Mouse (Mus musculus) spleen, postnatal 4 days (tissue): ENCODE measurements at regions not wholly inside any gene's neighbourhood (a gene's known extent, or its start where the extent isn't known, plus 50 kb on each side); places are given as distances from the start of the nearest gene placed in this dataset.
A peak's percentile ranks its signal among the peaks of the same experiment; 100 is the strongest.

Experiments used
- DNase-seq, 2 experiments: peaks; one replicate each; pipeline ENCODE4 v3.0.0; 2022; ENCODE audit warnings: low spot score in 2 of 2

- no peak for DNase-seq
Measured at GRCm38 (mm10) chr13:53800978-53801377, 254.5 kb downstream of the Drd1 start.

DNA sequence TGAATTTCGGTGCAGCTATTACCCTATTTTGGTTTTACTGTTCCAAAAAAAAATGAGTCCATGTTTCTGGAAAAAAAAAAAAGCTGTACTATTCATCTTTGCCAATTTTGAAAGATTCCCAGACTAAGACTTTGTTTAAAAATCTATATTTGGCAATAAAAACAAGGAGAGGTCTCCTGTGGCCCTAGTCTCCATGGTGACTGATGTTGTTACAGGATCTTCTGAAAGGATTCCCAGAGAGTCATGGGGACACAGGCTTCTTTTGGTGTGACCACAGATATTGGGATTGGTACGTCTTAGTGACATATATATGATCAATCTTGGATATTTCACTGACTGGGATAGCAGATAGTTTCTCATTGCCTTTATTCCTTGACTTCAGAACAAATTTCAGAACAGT, 266.7 kb downstream of the Drd1 start:
- DNase-seq, result no peak

GRCm38 (mm10) chr13:53783492-53783891, 272.0 kb downstream of the Drd1 start:
- peak; percentile 31 to 71 for DNase-seq

DNA sequence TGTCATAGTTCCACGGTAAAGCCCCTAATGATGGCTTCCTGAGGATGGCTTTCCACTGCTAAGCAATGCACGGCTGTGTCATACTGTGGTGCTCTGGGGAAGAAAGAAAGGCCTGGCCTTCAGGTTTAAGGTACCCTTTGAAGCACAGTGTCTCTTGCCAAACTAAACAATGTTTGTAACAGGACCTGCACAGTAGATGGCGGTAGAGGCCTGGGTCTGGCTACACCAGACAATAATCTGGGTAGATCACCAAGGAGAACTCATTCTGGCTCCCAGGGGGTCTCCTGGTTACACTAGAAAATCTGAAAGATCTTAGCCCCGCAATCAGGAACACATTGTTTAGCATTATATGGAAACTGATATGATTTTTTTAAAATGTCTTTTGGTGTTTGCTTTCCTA, 276.4 kb downstream of the Drd1 start:
- no peak for DNase-seq

DNA sequence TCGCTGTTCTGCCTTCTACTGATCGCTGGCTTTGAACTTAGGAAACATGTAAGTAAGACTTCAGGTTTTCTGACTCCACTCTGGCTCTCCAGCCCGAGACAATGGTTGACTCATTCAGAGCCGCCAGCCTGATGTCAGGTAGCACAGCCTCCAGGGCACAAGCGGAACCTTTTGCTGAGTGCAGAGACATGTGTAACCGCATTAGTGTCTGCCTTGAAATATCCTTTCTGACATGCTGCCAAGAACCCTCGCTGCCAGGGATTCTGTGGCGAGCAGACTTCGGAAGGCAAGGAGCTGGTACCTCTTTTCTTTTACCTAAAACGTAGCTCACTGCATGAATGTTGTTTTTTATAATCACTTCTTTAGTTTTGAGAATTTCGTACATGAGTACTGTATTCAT, 279.1 kb downstream of the Drd1 start:
- no peak for DNase-seq

GRCm38 (mm10) chr13:53775687-53776086, 279.8 kb downstream of the Drd1 start:
- no peak for DNase-seq

DNA sequence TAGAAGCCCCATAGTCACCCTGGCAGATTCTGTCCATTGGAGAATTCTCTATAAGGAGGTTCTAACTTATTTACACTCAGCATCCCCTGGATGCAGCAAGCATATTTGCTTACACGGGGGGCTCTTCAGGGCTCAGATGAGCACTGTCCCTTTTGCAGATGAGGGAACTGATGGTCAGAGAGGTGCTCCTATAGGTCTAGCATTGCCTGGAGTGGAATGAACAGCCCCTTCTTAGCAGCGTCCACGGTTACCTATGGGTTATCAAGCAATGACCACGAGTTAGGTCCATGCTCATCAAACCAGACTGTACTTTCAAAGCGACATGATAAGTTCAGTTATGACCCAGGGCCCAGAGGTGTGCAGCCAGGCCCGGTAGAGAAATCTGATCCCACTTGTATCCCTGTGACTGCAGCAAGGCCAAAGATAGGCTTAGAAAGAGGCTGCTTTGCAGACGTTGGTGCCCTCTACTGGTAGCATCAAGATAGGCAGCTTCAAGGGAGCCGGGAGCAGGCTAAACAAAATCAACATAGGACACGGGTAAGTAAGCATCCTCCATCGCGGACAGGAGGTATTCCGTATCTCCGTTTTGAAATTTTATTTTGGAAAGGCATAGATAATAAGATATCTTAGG, 290.8 kb downstream of the Drd1 start:
- no peak for DNase-seq

DNA sequence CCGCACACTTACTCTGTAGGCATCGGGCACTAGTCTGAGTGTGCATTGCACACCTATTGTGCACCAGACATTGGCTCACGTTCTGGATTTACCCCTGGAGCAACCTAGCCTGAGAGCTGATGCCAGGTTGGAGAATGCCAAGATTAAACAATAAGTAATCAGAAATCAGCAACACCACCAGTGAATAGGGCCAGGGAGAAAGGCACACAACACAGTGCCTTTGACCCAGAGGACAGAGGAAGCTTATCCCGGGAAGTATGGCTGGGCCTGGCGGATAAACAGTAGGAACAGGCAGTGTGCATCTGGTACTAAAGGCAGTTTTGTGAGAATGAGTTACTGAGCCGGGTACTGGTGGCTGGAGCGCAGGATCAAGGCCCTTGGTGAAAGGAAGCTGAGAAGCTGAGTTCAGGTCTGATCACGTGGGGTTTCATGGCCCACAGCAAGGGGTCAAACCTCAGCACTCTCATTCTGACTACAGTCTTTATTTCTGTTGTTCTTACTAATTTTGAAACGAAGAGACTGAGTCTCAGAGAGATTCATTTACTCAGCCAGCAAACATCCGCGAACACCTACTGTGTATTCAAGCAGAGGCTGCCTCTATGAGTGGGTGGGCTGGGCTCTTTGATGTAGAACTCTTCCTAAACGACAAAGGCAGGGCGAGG, 284.8 kb upstream of the Msx2 start:
- DNase-seq, result no peak

GRCm38 (mm10) chr13:53756970-53757530, 284.2 kb upstream of the Msx2 start:
- DNase-seq, result no peak

DNA sequence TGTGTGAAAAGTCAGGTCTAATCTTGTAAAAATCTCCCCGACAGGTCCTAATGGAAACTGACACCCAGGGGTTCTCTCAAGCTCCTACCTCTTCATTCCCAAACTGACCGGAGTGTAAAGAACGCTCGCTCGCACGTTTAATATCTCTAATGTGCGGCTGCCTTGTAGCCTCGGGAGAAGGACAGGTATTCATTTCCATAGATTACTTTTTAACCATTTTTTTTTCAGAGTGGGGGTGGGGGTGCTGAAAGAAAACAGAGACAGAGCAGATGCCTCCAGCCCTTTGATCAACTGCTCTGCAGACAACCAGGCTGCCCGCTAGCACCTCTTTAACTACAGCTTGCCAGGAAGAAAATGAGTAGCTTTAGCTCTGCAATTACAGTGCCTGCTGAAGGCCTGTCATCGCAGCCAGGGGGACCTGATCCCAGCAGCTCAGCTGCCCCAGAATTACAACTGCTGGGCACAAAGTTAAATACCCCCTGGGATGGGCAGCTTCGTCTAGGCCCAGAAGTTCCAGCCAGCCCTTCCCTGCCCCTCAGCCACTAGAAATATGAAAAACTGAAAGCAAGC, 282.3 kb upstream of the Msx2 start:
- DNase-seq, result no peak

DNA sequence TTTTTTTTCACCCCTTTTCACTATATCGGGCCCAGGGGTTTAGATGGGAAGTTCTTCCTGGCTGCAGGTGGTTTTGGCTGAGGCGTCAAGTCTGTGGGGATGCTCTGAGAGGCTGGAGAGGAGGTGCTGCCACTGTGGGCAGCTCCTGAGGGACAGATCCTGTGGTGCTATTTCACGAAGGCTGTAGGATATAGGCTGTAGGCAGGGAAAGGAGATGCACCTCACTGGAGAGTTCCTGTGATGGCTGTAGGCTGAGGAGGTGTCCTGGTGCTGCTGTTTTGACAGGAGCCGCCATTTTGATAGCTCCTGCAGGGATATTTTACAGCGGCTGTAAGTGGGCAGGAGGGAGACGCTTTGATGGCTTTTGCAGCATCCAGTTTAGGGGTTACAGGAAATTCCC, 280.2 kb upstream of the Msx2 start:
- DNase-seq, result no peak

DNA sequence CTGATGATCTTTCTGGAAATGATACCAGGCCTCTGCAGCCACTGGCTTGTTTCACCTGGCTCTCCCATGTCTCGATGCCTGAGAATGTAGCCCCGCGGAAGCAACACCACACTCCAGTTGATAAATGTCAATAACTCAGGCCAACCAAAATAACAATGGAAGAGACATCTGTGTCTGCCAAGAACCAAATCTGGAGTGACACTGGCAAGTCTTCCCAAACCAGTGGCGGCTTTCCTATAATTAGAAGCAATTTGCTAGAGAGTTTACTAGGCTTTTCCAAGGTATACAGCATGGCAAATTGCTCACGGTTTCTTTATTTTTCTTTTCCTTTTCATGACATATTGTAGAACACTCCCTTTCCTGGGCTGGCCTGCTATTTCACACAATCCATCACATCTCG, 268.1 kb upstream of the Msx2 start:
- DNase-seq, result no peak

- no peak for DNase-seq
Measured at GRCm38 (mm10) chr13:53739127-53739526, 266.3 kb upstream of the Msx2 start.

DNA sequence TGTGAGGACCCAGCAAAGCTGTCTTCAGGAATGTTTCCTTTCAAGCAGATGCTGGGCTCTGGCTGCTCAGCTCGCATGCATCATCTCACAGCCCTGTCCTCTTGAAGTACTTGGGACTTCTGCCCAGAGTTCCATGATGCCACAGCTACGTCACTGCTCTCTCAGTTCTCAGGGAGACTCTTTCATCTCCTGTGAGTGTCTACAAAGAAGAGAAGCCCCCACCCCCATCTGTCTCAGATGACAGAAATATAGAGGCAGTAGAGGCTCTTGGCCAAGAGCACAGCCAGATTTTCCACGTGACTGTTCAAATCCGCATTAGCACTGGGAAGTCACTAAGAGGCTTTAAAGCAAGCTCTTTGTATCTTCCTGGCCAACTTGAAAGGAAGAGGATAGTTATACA, 262.1 kb upstream of the Msx2 start:
- DNase-seq, result no peak

DNA sequence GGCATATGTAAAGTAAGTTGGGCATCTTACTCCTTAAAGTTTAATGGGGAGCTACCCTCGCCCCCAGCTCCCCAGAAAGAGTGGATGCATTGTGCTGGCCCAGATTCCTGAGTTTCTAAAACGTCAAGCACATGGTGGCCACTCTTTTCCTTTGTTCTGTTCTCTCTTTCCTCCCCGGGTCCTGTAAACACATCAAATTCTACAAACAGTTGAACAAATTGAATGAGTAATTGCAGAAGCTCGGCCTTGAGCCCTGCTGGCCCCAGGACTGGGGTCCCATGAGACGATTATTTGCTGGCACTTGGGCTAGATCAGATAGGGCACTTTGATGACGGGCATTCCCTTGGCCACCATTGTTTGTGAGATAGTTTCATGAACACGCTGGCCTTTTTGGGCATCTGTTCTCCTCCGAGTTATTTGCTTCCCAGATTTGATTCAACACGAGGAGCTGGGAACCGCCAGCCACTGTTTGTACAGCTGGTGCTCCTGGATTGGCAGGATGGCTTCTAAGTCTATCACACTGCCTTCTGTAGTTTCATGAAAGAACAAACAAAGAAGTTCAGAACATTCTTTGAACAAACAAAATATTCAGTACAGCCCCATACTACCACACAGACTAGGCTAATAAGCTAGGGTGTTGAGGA, 257.5 kb upstream of the Msx2 start:
- DNase-seq, result no peak

- no peak for DNase-seq
Measured at GRCm38 (mm10) chr13:53729848-53730247, 257.0 kb upstream of the Msx2 start.

GRCm38 (mm10) chr13:53726031-53726430, 253.2 kb upstream of the Msx2 start:
- DNase-seq, result no peak

- no peak for DNase-seq
Measured at GRCm38 (mm10) chr13:53722881-53723280, 250.0 kb upstream of the Msx2 start.

- no peak for DNase-seq
Measured at GRCm38 (mm10) chr13:53721038-53721463, 248.2 kb upstream of the Msx2 start.

- no peak for DNase-seq
Measured at GRCm38 (mm10) chr13:53717582-53717981, 244.7 kb upstream of the Msx2 start.

DNA sequence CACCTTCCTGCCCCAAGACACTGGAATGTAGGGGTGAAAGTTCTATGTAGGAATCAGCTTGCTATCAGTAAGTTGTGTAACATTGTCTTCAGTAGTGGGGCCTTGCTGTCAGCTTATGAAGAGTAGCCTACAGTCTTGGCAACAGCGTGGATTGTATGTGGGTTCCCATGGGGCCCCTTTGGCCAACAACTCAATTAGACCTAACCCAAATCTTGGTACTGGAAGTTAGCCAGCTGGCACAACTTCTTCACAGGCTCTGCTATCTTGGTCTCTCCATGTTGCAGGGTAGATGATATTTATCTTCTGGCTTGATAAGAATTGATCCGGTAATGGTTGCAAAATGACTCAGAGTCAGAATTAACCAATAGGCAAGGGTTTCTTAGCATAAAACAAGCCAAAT, 244.2 kb upstream of the Msx2 start:
- no peak for DNase-seq

DNA sequence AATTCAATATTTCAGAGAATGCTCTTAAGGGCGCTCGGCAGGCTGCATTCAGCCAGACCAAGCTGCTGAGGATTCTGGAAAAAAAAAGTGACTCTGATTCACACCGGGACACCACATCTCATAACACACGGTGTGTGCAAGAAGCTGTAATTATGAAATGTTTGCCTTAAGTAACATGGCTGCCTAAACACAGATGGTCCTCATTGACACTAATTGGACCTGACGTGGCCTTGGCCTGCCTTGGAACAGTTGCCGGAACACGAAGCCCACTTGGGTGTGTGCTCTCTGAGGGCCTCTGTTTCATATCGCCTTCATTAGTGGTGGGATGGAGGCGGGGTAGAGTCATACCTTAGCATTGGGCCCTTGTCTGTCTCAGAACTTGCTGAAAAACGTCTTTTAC, 236.2 kb upstream of the Msx2 start:
- DNase-seq, result no peak

DNA sequence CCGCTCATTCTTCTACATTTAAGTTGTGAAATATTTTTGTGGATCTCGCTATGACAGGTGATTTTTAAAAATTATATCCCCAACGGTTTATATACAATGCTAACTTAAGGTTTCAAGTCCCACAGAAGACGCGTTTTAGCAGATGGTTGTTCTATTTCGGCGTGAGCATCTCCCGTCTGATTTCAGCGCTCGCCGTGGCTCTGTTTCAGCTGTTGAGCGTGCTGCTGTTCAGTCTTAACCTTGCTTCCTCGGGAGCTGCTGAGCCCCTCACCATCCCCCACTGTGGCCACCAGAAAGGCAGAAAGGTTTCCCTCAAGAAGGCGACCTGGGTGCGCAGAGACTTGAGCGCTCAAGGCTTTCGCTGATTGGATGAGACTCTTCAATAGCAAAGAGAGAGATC, 234.7 kb upstream of the Msx2 start:
- DNase-seq, result no peak
